8 mouse cellular contexts compared by ENCODE assay signal in the genomic region with DNA sequence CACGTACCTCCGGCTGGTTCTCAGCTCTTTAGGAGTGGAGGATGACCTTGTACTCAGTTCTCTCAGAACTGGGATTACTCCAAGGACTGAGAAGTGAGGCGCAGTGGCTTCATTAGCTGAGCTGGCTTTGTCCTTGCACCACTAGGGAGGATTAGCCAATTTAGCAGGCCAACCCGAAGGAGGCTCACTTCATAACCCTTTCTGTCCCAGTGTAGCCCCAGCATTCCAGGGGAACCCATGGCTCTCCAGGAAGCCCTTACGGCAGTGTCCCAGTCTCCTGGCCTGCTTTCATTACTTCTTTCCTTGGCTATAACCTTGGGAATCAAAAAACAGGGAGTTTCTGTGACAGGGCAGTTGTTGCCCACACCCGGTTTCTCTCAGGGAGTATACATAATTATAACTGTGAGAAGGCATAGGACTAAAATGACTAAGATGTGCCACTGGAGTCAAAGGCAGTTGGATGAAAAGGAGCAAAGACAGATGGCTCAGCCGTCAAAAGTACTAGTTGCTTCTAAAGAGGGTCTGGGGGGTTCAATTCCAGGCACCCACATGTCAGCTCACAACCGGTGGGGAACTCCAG. TPM values are rescaled to one million over a fixed set of nuclear protein-coding genes. Genes with fewer than 3 reads are reported as not detected.
DNase-seq lines count a peak whose midpoint lies in the region; ATAC-seq and TF ChIP-seq lines count a peak whose summit lies in the region.

No protein-coding gene starts in this region.

- peaks cover 64% of the 10 kb centered on the region for H3K4me1 ChIP-seq in megakaryocyte, embryonic 14.5 days
- peaks cover 40% of the 10 kb centered on the region for H3K4me1 ChIP-seq in embryonic facial prominence, embryonic 10.5 days
- peaks cover 26 to 32% of the 10 kb centered on the region in 2 experiments for H3K4me1 ChIP-seq in liver, embryonic 14.5 days (replicated peaks; ENCODE audit: control insufficient read depth in 2 of 2, insufficient read depth in 2 of 2, low read length in 1 of 2)

- H3K9me3 ChIP-seq in megakaryocyte, embryonic 14.5 days: no peaks in the 10 kb centered on the region
- no peaks in the 10 kb centered on the region for H3K9me3 ChIP-seq in embryonic facial prominence, embryonic 10.5 days
- no peaks in the 10 kb centered on the region for H3K9me3 ChIP-seq in liver, embryonic 14.5 days (ENCODE audit: control insufficient read depth, low read length)

- WGBS in embryonic facial prominence, embryonic 10.5 days: 36% methylated on average over 6 of the region's 8 CpGs
- WGBS in liver, embryonic 14.5 days (ENCODE audit: insufficient replicate concordance): 53% methylated on average over 6 of the region's 8 CpGs

- peak overlapping the region; percentile 96 for H3K4me2 ChIP-seq in liver, embryonic 14.5 days (ENCODE audit: low read depth)

- H3K4me3 ChIP-seq in megakaryocyte, embryonic 14.5 days (replicated peaks): peak overlapping the region; percentile 99
- peak overlapping the region; percentile 93 for H3K4me3 ChIP-seq in embryonic facial prominence, embryonic 10.5 days
- peak overlapping the region in 1 of 2 experiments; percentile 67; a peak in 2 of 4 replicates for H3K4me3 ChIP-seq in liver, embryonic 14.5 days (ENCODE audit: insufficient read depth in 1 of 2, low read depth in 2 of 2, low read length in 2 of 2)

- intact Hi-C loops in heart, postnatal 14 days (cut with DNase I): no loop called here

- H3K27me3 ChIP-seq in megakaryocyte, embryonic 14.5 days (replicated peaks): no peaks in the 10 kb centered on the region
- no peaks in the 10 kb centered on the region for H3K27me3 ChIP-seq in embryonic facial prominence, embryonic 10.5 days (replicated peaks; ENCODE audit: low read depth, poor library complexity, severe bottlenecking)
- no peaks in the 10 kb centered on the region for H3K27me3 ChIP-seq in liver, embryonic 14.5 days (ENCODE audit: control insufficient read depth, insufficient read depth, low read length)

- TF ChIP-seq CTCF in liver, embryonic 14.5 days (IDR thresholded peaks at IDR 0.05; ENCODE audit: low read depth): no peak

- DNase-seq in embryonic facial prominence, embryonic 10.5 days (ENCODE audit: low spot score): no peak
- peak; percentile 48 to 64 for DNase-seq in heart, postnatal 14 days
- no peak for DNase-seq in liver, embryonic 14.5 days (ENCODE audit: low read depth in 3 of 3, low spot score in 3 of 3)
- DNase-seq in retina, postnatal 1 day: peak; percentile 60
- no peak for DNase-seq in yolk sac, embryonic 10.5 days (ENCODE audit: low spot score)
- DNase-seq in urinary bladder, postnatal 10 days (ENCODE audit: low spot score): no peak

- peak overlapping the region; percentile 100 for H3K27ac ChIP-seq in embryonic facial prominence, embryonic 10.5 days (replicated peaks)
- H3K27ac ChIP-seq in liver, embryonic 14.5 days: peak overlapping the region; percentile 80

- ATAC-seq in megakaryocyte, adult 5-6 weeks (ENCODE audit: poor library complexity, severe bottlenecking): no peak
- ATAC-seq in liver, embryonic 14.5 days (ENCODE audit: insufficient read depth): no peak

- no peak for TF ChIP-seq EP300 in liver, embryonic 14.5 days (IDR thresholded peaks at IDR 0.05; ENCODE audit: low read depth)

- H3K9ac ChIP-seq in liver, embryonic 14.5 days (replicated peaks): peak overlapping the region; percentile 76

- H3K36me3 ChIP-seq in megakaryocyte, embryonic 14.5 days (replicated peaks; ENCODE audit: low read length): peaks cover 10% of the 10 kb centered on the region
- H3K36me3 ChIP-seq in embryonic facial prominence, embryonic 10.5 days (replicated peaks): peaks cover 11% of the 10 kb centered on the region
- peaks cover 9% of the 10 kb centered on the region for H3K36me3 ChIP-seq in liver, embryonic 14.5 days (replicated peaks; ENCODE audit: control insufficient read depth, insufficient read depth, low read depth)

RNA-seq across cellular contexts. Expression of a gene that starts 0.6 kb away (rescaled TPM):
- 226 and 241 TPM in 2 replicates for polyA plus RNA-seq in megakaryocyte, embryonic 14.5 days (2012; ENCODE audit: insufficient read depth, low replicate concordance)
- 275 and 307 TPM in 2 replicates for total RNA-seq in megakaryocyte, adult 5-6 weeks (2015)
- 187 and 291 TPM in 2 replicates for total RNA-seq in megakaryocyte, adult 5-6 weeks (2017)
- 325 and 346 TPM in 2 replicates for polyA plus RNA-seq in embryonic facial prominence, embryonic 10.5 days (2016; fragmentation: Nextera tagmentation; extraction: Ambion mirVana)
- 100 to 1,000 TPM; 314 to 317 TPM for total RNA-seq in heart, postnatal 14 days (2021)
- 110 and 138 TPM in 2 replicates for polyA plus RNA-seq in liver, embryonic 14.5 days (2012; rRNA removed)
- polyA plus RNA-seq in liver, embryonic 14.5 days (2014; fragmentation: Nextera tagmentation; extraction: Ambion mirVana): 83.1 and 91.3 TPM in 2 replicates

RNA-seq across cellular contexts. Expression of a gene that starts 17.3 kb away (rescaled TPM):
- 12.0 and 64.8 TPM in 2 replicates for polyA plus RNA-seq in megakaryocyte, embryonic 14.5 days (2012; ENCODE audit: insufficient read depth, low replicate concordance)
- 119 TPM in 2 replicates for total RNA-seq in megakaryocyte, adult 5-6 weeks (2015)
- total RNA-seq in megakaryocyte, adult 5-6 weeks (2017): 78.8 and 82.8 TPM in 2 replicates
- 75.8 and 81.7 TPM in 2 replicates for polyA plus RNA-seq in embryonic facial prominence, embryonic 10.5 days (2016; fragmentation: Nextera tagmentation; extraction: Ambion mirVana)
- 1,000 to 10,000 TPM; 1,375 to 1,408 TPM for total RNA-seq in heart, postnatal 14 days (2021)
- polyA plus RNA-seq in liver, embryonic 14.5 days (2012; rRNA removed): 62.4 and 62.7 TPM in 2 replicates
- 92.5 and 97.4 TPM in 2 replicates for polyA plus RNA-seq in liver, embryonic 14.5 days (2014; fragmentation: Nextera tagmentation; extraction: Ambion mirVana)

RNA-seq across cellular contexts. Expression of a gene that starts 19.0 kb away (rescaled TPM):
- 30.8 and 66.7 TPM in 2 replicates for polyA plus RNA-seq in megakaryocyte, embryonic 14.5 days (2012; ENCODE audit: insufficient read depth, low replicate concordance)
- total RNA-seq in megakaryocyte, adult 5-6 weeks (2015): 64.9 and 68.8 TPM in 2 replicates
- 62.6 and 71.5 TPM in 2 replicates for total RNA-seq in megakaryocyte, adult 5-6 weeks (2017)
- 2.2 and 2.8 TPM in 2 replicates for polyA plus RNA-seq in embryonic facial prominence, embryonic 10.5 days (2016; fragmentation: Nextera tagmentation; extraction: Ambion mirVana)
- 1 to 10 TPM; 2.2 to 4.0 TPM for total RNA-seq in heart, postnatal 14 days (2021)
- 4.3 and 4.7 TPM in 2 replicates for polyA plus RNA-seq in liver, embryonic 14.5 days (2012; rRNA removed)
- 4.0 and 4.8 TPM in 2 replicates for polyA plus RNA-seq in liver, embryonic 14.5 days (2014; fragmentation: Nextera tagmentation; extraction: Ambion mirVana)

RNA-seq across cellular contexts. Expression of a gene that starts 25.9 kb away (rescaled TPM):
- 1.3 TPM in 1 of 2 replicates, not detected in the other for polyA plus RNA-seq in megakaryocyte, embryonic 14.5 days (2012; ENCODE audit: insufficient read depth, low replicate concordance)
- total RNA-seq in megakaryocyte, adult 5-6 weeks (2015): 3.1 and 13.4 TPM in 2 replicates
- 5.2 and 5.9 TPM in 2 replicates for total RNA-seq in megakaryocyte, adult 5-6 weeks (2017)
- polyA plus RNA-seq in embryonic facial prominence, embryonic 10.5 days (2016; fragmentation: Nextera tagmentation; extraction: Ambion mirVana): 4.4 and 4.9 TPM in 2 replicates
- total RNA-seq in heart, postnatal 14 days (2021): 10 to 100 TPM; 38.7 to 51.1 TPM
- 2.3 and 3.3 TPM in 2 replicates for polyA plus RNA-seq in liver, embryonic 14.5 days (2012; rRNA removed)
- polyA plus RNA-seq in liver, embryonic 14.5 days (2014; fragmentation: Nextera tagmentation; extraction: Ambion mirVana): 0.98 and 1.1 TPM in 2 replicates

RNA-seq across cellular contexts. Expression of a gene that starts 40.4 kb away (rescaled TPM):
- 239 and 363 TPM in 2 replicates for polyA plus RNA-seq in megakaryocyte, embryonic 14.5 days (2012; ENCODE audit: insufficient read depth, low replicate concordance)
- 15.5 and 19.5 TPM in 2 replicates for total RNA-seq in megakaryocyte, adult 5-6 weeks (2015)
- total RNA-seq in megakaryocyte, adult 5-6 weeks (2017): 13.3 and 15.6 TPM in 2 replicates
- polyA plus RNA-seq in embryonic facial prominence, embryonic 10.5 days (2016; fragmentation: Nextera tagmentation; extraction: Ambion mirVana): 55.1 and 55.5 TPM in 2 replicates
- total RNA-seq in heart, postnatal 14 days (2021): 10 to 100 TPM; 15.9 to 18.0 TPM
- 15.0 and 19.7 TPM in 2 replicates for polyA plus RNA-seq in liver, embryonic 14.5 days (2012; rRNA removed)
- 27.0 and 29.6 TPM in 2 replicates for polyA plus RNA-seq in liver, embryonic 14.5 days (2014; fragmentation: Nextera tagmentation; extraction: Ambion mirVana)

Comparison
In these comparisons a context has a peak if more than half of its experiments do, and no peak if none do; other contexts are left out.
1. DNase-seq: peak in heart, postnatal 14 days (2 of 2) and retina, postnatal 1 day (single experiment); none in embryonic facial prominence, embryonic 10.5 days (single experiment), liver, embryonic 14.5 days (0 of 3), yolk sac, embryonic 10.5 days (single experiment) and urinary bladder, postnatal 10 days (single experiment).